Mouse (Mus musculus) lung, postnatal 14 days (tissue): Measurements from ENCODE around the gene Dab2ip.
A peak's percentile ranks its signal among the peaks of the same experiment; 100 is the strongest.

ENCODE experiments used
- DNase-seq: peaks from one replicate; pipeline ENCODE4 v3.0.0; 2021

The Dab2ip gene

DNA sequence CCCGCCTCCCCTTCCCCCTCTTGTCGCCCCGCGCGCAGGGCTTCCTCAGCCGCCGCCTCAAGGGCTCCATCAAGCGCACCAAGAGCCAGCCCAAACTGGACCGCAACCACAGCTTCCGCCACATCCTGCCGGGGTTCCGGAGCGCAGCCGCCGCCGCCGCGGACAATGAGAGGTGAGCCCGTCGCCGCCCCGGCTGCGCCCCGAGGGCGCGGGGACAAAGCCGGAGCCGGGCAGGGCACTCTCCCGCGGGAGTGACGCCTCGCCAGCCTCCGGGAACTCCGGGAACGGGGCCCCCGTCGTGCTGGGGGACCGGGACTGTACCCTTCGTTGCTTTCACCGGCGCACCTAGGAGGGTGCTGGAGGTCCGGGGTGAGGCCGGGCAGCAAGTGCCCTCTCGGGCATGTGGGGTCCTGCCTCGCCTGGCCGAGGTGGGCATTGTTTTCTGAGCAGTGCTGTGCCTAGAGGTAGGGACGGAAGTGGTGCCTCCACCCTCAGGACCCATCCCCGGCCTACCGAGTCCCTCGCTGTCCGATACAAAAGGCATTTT, 103.5 kb downstream of the Dab2ip start:
- DNase-seq, result peak; percentile 73

DNA sequence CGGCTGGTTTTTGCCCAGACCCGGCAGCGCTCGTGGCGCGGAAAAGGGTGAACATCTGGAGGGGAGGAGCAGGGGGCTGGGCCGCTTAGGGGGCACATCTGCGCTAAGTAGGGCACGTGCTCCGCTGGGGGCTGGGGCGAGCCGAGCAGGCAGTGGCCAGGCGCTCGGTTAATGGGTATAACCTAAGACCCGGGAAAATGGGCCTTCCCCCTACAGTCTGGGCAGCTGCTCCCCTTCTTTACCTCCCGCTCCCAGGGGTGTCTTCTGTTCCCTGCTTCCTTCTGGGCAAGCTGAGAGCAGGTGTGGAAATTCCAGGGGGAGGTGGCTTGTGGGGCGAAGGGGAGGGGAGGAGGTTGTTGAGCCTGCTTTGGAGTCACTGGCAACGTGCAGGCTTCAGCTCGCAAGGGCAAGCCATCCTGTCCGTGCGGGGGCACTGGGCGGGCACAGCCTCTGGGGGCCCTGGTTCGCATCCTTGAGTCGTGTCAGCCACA, 104.0 kb downstream of the Dab2ip start:
- DNase-seq, result no peak

DNA sequence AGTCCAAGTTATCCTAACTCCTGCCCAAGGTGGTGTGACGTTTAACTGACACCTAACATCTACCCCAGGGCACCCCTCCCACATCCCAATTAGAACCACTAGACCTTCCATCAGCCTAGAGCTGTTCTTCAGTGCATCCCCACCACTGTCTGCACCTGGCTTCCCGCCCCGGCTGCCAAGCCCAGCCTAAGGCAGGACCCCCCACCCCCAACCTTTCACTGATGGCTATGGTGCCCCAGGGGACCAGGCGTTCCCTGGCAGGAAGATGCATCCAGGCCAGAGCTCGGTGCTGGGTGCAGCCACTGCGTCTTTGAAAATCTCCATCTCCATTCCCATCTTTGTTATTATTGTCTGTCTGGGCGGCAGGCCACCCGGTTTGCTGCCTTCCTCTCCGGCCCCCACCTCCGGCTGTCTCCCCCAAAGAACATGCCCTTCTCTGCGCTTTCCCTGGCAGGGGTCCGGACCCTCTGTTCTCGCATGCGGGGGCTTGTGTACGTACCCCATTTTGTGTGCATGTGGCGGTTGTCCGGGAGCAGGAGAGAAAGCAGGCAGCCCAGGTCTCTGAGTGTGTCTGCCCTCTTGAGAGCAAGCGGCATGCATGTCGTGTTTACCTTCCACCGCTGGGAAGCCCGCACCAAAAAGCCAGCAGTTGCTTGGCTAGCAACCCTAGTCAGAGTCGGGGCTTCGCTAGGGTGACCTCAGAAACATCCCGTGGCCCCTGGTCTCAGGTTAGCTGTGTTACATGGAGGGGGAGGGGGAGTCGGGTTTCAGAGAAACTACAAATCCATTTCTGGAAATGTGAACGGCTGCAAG, 104.9 kb downstream of the Dab2ip start:
- DNase-seq, result no peak

DNA sequence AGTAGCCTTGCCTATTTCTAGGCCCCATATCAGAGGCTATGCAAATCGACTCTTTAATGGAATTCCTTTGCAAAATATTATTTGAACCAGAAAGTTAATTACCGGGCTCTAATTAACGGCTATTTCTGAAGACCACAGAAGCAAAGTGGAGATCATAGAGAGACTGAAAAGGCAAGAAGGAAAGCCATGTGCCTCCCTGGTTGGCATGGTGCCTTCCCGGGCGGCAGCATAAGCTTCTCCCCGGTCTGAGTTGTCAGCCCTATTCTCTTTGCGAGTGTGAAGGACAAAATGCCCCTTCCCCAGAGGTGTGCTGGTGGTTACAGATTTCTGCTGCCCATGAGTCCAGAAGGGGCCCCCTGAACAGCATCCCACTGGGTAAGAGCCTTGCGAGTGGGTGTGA, 109.7 kb downstream of the Dab2ip start:
- no peak for DNase-seq

DNA sequence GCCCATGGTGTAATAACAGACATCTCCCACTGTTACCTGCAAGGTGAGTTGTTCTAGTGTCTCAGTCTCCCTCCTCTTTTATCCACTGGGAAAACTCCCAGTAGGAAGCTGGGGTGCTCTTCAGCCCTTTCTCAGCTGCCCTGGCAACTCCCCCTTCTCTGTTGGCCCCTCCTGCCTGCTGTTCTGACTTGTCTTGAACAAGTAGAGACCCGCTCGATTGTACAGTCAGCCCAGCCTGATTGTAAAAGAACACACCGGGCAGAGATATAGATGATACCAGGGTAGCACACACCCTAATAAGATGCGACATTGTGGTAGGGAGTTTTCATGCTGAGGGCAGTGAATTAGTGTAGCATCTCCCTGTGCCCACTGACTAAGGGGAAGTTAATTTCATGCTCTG, 111.2 kb downstream of the Dab2ip start:
- DNase-seq, result no peak

DNA sequence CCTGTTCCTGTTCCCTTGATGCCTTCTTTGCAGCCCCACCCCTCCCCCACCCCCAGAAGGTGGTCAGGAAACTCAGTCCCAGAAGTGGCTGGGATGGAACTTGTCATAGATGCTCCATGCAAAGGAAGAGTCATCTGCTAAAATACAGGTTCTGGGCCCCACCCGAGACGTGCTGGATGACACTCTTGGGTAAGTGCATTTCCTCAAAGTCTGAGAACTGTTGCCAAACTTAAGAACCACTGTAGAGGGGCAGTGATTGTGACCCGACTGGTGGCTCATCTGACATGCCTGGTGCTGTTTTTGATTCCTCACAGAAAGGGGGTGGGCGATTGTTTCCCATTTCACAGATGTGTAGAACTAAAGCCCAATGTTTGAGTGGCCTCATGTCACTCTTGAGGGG, 111.7 kb downstream of the Dab2ip start:
- no peak for DNase-seq

DNA sequence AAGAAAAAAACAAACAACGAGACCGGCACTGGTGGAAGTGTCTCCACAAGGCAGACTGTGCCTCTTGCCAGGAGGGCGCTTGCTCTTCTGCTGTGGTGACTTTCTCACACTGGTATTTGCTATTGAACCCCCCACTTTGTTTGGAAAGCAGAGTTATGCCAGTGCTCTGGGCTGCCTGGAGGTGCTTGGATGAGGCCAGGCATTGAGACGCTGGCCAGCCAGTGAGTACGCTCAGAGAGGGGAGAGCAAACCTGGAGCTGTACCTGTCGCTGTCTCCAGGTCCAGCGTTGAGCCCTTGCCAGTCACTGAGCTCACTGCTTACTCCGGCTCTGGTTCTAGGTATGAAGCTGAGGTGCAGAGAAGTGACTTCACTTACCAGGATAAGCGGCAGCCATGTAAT, 112.2 kb downstream of the Dab2ip start:
- no peak for DNase-seq

DNA sequence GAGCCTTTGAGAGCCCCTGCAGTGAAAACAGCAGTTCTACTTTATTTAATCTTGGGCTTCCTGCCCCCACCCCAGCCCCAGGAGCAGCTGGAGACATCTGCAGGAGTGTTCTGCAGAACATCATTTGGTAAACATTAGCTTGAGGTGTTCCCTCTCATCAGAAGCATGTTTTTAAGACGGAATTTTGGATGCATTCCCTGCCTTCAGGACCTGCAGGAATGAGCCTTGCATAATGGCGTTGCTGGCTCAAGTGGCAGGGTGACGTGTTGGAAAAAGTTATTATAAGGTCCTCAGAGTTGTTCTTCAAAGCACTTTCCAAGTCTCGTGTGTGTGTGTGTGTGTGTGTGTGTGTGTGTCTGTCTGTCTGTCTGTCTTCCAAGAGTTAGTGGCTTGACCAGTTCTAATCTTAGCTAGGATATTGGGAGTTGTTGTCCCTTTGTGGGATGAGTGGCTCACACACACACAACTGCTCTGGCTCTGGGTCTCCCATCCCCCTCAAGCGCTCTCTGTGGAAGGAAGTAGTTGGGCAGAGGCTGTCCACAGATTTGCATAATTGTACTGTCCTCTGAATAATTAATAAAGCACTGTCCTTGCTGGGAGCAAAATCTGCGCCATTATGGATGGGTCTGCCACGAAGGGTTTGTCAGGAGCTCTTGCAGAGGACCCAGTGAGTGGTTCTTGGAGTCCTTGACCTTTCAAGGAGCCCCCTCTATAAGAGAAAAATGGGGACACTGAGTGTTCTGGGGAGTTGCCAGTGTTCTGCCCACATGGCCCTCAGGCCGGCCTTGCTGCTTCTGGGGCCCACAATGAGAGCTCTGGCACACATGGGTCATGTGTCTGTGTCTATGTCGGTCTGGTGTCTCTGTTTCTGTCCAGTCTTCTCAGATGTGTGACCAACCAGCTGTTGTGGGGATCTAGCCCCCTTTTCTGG, 114.2 kb downstream of the Dab2ip start:
- peak; percentile 83 for DNase-seq

DNA sequence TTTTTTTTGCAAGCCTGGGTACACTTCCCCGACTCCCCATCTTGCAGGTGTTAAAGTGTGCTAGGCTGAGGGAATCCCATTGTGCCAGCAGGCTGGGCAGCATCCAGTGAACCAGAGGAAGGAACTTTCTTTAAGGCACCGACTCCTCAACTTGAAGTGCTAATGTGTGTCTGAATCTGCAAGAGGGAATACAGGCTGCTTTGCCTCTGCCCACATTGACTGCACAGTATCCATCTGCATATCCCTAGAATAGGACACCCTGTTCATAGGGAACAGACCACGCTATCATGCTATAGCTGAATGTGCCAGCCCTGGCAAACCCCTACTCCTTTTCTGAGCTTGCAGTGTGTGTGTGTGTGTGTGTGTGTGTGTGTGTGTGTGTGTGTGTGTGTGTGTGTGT, 115.1 kb downstream of the Dab2ip start:
- DNase-seq, result no peak

DNA sequence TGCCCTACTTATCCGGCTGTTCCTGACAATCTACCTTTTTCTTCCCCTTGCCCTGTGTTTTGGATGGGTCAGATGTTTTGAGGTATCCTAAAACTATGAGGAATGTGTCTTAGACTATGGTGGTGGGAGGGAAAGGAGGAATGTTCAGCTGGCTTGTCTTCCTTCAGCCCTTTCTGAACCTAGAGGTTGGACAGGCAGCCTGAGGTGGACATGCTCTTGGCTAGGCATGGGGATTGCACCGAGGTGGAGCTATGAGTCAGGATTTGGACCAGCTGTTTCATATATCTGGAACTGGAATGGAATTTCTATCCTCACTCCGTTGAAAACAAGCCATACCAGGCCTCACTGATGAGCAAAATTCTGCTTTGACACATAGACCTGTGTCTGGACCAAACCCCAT, 115.9 kb downstream of the Dab2ip start:
- no peak for DNase-seq

DNA sequence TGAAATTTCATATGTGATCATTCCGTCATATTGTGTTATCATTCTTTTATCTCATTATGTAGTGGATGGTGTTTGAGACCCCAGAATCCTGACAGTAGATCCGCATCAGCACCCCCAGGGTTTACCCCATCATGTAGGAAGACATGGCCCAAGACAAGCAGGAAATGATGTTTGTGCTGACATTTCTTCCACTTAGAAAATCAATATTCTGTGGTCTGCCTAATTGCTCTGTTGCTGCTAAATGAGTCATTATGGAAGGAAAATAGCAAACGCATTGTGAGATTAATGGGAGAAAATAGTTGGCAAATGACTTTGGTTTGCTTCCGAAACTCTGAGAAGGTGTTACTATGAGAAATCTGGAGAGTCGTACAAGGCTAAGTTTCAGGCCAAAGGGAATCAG, 116.4 kb downstream of the Dab2ip start:
- DNase-seq, result no peak

DNA sequence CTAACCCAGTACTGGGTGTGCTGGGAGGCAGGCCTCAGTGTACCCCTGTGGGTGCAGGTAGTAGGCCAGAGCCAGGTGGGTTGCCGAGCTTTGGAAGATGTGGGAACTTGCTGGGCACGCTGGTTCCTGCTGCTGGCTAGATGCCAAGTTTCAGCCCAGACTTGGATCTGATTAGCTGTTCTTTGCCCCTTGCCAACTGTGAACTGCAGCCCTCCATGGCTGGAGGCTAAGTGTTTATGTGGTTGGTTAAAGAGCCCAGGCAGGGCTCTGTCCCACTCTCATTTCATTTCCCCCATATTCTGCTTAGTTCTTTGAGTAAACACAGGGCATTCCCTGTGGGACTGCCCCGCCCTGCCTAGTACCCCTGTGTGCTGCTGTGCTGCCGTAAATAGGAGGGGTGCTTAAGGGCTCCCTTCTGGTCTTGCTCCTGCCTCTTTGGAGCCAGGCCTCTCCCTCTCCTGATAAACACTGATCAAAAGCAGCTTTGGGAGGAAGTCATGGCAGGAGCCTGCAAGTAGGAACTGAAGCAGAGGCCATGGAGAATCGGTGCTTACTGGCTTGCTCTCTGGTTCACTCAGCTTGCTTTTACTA, 118.1 kb downstream of the Dab2ip start:
- DNase-seq, result no peak

DNA sequence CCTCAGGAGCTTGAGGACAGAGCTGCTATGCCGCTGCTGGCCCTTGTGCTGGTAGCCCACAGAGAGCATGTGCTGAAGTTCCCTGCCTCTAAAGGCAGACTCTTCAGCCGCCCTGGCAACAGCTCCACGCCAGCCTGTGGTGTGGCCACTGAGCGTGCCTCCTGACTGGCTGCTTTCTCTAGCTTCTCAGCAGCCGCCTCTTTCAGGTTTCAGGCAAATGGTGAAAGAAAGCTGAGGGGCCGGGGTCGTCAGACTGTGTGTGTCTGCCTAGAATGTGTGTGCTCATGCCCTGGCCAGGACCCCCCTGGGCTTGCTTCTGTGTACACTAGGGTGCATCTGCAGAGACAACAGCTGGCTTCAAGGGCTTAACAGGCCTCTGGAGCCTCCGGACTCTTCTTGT, 119.8 kb downstream of the Dab2ip start:
- no peak for DNase-seq

DNA sequence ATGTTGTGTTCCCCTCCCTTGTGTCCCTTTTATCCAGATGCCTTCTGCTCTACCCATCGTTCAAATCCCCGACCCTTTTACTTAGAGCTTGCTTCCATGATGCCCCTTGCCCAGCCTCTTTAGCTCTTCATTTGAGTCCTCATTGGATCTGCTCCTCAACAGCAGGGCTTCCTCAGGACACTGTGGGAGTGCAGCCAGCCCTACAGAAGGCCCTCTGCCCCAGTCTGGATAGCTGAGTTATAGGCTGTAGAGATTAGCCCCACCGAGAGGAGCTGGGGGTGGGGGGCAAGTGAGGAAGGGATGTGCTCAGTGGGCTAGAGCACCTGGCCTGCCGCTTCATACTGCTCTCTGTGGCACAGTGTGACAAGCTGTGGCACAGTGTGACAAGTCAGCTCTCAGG, 120.4 kb downstream of the Dab2ip start:
- no peak for DNase-seq

DNA sequence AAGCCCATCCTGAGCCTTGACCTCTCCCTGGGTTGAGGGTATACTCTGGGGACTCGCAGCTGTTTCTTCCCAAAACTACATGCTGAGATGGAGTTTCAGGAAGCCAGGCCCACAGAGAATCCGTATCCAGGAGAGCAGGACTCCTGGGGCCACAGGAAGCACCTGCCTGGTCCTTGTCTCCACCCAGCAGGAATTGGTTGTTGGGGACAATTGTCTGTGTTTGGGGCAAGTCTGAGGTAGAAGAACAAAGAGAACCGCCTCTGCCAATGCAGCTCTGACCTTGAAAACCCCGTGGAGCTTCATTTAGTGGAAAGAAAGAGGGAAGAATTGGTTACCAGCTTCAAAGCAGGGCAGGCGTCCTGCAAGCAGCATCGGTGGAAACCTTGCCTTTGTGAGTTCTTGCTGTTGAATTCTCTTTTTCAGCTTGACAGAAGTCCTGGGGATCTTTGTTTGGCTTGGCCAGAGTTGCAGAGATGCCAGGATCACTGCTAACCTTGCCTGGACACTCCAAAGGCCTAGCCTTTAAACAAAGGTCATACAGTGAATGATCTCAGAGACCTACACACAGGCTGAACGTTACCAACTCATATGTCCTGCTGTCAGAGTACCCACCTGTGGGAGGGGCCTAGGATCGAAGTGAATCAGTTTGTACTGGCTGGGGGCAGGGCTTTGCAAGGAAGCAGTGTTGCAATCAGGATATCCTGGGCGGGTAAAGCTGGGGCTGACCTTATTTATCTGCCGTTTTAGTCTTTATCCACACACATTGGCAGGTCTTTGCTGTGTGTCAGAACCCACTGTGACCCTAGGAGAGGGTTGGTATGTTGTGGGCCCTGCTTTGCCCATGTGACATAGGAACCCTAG, 122.0 kb downstream of the Dab2ip start:
- peak; percentile 63 for DNase-seq

DNA sequence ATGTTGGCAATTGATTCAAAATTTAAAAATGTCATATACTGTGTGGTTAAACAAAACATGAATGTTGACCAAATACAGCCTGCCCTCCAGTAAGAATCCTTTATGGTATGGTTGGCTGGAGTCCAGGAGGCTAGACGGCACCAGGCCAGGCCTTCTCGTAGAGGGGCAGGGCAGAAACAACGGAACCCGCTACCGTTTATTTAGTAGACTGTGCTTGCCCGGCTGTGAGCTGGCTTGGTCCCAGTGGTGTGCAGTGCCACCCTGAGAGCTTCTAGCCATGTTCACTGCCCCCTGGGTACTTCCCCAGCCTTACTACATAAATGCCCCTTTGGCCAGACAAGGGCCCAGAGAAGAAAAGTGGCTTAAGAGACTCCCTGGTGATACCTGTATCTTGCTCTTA, 122.8 kb downstream of the Dab2ip start:
- peak; percentile 67 for DNase-seq

DNA sequence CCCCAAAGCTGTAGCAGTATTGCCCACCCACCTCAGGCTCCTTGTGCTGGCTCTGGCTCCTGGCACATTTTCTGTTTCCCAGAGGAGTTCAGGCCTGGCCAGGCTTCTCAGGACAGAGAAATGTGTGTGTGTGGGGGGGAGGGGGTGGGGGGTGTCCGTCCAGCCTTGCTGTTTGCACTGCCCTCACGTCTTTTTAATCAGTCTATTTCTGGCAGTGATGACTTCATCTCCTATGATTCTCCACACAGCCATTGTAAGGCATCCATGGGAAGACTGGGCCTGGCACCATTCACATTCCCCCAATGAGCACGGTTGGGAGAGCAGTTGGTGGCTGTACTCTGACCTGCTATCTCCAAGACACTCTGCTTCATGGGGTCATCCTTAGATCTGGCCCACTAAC, 125.9 kb downstream of the Dab2ip start:
- DNase-seq, result no peak

DNA sequence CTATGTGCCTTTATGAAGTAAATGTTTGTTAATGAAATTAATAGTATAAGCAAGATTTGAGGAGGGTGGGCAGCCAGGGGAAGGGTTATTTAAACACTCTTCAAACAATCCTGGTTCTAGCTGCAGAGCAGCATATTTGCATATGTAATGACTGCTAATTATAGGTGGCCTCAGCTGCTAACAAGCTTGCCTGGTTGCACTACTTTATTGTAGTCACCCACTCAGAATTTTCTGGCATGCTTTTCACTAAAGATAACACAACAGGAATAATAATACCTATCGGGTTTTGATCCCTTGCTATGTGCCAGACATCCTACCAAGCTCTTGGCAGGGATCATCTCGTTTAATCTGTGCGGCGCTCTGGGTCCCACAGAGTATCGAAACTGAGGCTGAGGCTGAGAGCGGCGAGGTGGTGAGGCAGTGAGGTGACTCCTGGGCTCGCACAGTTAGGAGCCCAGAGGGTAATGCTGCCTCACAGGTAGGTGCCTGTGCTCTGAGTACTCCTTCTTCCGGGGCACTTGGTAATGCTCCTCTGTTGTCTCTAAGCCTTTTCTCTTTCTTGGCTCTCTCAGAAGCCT, 126.8 kb downstream of the Dab2ip start:
- DNase-seq, result no peak

DNA sequence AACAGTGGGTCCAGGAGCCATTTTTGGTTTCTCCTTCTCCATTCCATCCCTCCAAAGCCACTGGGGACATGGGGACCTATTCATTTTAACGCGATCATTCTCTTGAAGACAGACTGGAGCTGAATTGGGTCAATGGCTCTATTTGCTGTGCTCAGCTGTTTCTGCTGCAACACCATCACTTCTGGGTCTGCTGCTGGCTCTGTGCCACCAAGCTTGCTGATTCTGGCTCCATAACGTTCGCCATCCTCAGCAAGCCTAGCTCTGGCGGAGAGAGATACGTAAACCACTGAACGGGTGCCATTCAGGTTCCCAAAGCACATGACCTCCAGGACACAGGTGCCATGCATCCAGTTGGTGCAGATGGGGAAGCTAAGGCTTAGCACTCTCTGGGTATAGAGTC, 128.0 kb downstream of the Dab2ip start:
- no peak for DNase-seq

DNA sequence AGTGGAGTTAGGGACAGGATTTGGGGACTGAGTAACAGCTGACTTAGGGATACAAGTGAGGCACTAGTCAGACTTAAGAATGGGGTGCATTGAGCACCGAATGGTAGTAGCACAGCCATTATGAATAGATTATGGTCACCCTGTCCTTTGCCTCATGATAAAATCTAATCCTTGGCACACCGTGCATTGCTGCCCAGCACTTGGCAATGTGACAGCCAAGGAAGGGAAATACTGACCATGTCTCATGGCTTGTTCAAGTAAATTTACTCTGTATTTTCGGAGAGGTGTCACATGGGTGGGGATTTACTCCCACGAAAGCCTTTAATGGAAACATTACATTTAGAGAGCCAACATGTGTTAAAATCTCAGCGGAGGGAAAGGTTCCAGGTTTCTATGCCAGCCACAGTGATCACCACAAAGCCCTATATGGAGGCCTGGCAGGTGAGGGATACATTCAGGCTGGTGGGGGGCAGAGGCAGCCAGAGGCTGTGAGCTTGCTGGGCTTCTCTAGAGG, 129.5 kb downstream of the Dab2ip start:
- DNase-seq, result no peak

DNA sequence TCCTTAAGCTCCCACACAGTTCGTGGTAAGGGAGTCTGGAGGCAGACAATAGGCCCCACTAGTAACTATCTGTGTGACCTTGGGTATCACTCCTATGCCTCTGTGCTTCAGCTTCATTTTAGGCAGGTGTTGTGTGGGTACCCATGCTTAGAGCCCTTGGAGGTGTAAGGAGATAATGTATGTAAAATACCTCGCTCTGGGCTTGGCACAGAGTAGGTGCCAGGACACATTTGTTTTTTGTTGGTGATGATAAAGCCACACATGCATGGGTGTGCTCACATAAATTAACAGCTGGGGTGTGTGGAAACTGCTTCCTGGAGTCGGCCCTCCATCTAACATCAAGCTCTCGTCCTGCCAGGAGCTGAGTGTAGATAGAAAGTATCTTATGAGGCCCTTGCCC, 130.1 kb downstream of the Dab2ip start:
- no peak for DNase-seq

DNA sequence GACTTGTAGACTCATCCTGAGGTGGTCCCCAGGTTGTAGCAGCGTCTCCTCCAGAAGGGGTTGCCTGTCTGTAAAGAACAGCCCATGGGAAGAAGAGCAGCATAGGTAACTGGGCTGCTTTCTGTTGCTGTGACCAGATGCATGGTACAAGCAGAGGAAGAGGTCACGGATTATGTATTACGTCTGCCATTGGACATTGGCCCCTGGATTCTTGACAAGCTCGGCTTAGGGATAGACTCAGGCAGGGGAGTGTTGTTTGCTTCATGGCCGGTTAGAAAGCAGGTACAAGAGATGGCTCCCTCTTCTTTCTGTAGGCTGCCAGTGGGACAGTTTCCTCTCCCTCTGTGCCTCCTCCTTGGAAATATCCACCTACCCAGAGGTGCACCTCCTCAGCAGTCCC, 130.5 kb downstream of the Dab2ip start:
- DNase-seq, result no peak
